Mouse (Mus musculus): ENCODE data around the gene Fam172a.

DNA sequence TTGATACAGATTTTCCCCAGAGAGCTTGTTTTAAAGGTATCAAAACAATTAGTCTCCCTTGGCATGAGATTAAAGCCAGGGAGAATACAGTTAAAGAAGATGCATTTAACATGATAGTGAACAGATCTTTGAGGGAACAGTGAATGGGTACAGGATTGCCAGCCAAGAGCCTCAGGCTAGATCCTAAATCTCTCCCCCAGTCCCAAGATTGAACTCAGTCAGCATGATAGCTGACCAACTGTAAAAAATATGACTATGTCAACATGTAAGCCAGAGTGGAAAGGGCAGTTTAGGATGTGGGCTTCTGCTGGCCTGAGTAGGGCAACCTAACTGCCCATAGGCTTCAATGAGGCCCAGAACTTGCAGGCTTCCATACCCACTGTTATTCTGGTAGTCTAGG, 503.6 kb downstream of the Fam172a start:
- TF ChIP-seq CTCF (IDR thresholded peaks at IDR 0.05; ENCODE audit: borderline replicate concordance, extremely low read depth, insufficient read depth, insufficient read length) (no peak), POLR2A (IDR thresholded peaks at IDR 0.05; ENCODE audit: borderline replicate concordance, extremely low read depth, insufficient read depth, insufficient read length, poor library complexity, severe bottlenecking) (no peak)
